In the genomic region with DNA sequence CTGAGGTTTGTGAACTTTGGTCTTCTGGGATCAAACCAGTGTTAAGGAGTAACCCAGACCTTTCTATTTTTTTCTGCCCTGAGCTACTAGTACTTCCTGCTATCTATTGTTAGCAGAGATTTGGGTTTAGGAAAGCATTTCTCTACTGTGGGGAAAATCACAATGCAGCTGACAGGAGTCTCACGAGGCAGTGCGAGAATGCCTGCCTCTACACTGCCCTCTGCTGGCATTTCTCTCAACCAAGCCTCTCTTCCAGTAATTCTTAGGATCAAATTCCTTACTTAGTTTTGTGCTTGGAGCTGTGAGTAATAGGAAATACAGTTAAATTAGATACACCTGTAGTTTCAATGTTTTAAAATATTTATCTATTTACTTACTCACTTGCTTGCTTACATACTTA, we compare ENCODE assay signal across 10 mouse cellular contexts.
DNase-seq lines count a peak whose midpoint lies in the region; ATAC-seq and TF ChIP-seq lines count a peak whose summit lies in the region.
"Had no signal": no experiment of that assay in that cellular context is flagged by ENCODE, and none has a peak within 500 bp of the region (broad histone marks: within the 10 kb centered on the region; RNA-seq: fewer than 3 reads in every experiment).

No protein-coding gene starts in this region.

- TF ChIP-seq POLR2A in brain, embryonic 14.5 days (IDR thresholded peaks at IDR 0.05; ENCODE audit: borderline replicate concordance, extremely low read depth, insufficient read depth, insufficient read length, poor library complexity, severe bottlenecking) = no peak

- H3K9ac ChIP-seq in forebrain, embryonic 11.5 days (ENCODE audit: low read length) = no peak overlapping the region
- no peak overlapping the region for H3K9ac ChIP-seq in hindbrain, embryonic 13.5 days
- H3K9ac ChIP-seq: embryonic facial prominence, embryonic 13.5 days; neural tube, embryonic 13.5 days had no signal

- no peaks in the 10 kb centered on the region for H3K4me1 ChIP-seq in forebrain, embryonic 11.5 days (replicated peaks; ENCODE audit: control insufficient read depth, insufficient read depth, low read length)
- no peaks in the 10 kb centered on the region for H3K4me1 ChIP-seq in hindbrain, embryonic 13.5 days (replicated peaks)
- H3K4me1 ChIP-seq in midbrain, embryonic 10.5 days = no peaks in the 10 kb centered on the region
- H3K4me1 ChIP-seq: embryonic facial prominence, embryonic 13.5 days; neural tube, embryonic 13.5 days had no signal

- peak; percentile 84 for TF ChIP-seq CTCF in brain, embryonic 14.5 days (IDR thresholded peaks at IDR 0.05; ENCODE audit: borderline replicate concordance, extremely low read depth, insufficient read depth, insufficient read length)

- no peak overlapping the region for H3K4me2 ChIP-seq in forebrain, embryonic 11.5 days (ENCODE audit: low read depth, low read length, severe bottlenecking)
- no peak overlapping the region for H3K4me2 ChIP-seq in hindbrain, embryonic 13.5 days
- H3K4me2 ChIP-seq: embryonic facial prominence, embryonic 13.5 days; neural tube, embryonic 13.5 days had no signal

- no peaks in the 10 kb centered on the region for H3K9me3 ChIP-seq in forebrain, embryonic 11.5 days (ENCODE audit: control insufficient read depth, low read length)
- no peaks in the 10 kb centered on the region for H3K9me3 ChIP-seq in hindbrain, embryonic 13.5 days
- H3K9me3 ChIP-seq in midbrain, embryonic 10.5 days (replicated peaks) = no peaks in the 10 kb centered on the region
- H3K9me3 ChIP-seq: embryonic facial prominence, embryonic 13.5 days; neural tube, embryonic 13.5 days had no signal

- no peak overlapping the region for H3K27ac ChIP-seq in forebrain, embryonic 11.5 days (ENCODE audit: low read depth, low read length)
- no peak overlapping the region for H3K27ac ChIP-seq in hindbrain, embryonic 13.5 days
- H3K27ac ChIP-seq in midbrain, embryonic 10.5 days (replicated peaks) = no peak overlapping the region
- H3K27ac ChIP-seq: embryonic facial prominence, embryonic 13.5 days; neural tube, embryonic 13.5 days had no signal

- 3% methylated on average over 2 of the region's 2 CpGs for WGBS in forebrain, embryonic 11.5 days
- 9% methylated on average over 2 of the region's 2 CpGs for WGBS in hindbrain, embryonic 13.5 days
- 5% methylated on average over 2 of the region's 2 CpGs for WGBS in midbrain, embryonic 10.5 days

- H3K27me3 ChIP-seq in forebrain, embryonic 11.5 days (ENCODE audit: control insufficient read depth, insufficient read depth, low read length) = no peaks in the 10 kb centered on the region
- no peaks in the 10 kb centered on the region for H3K27me3 ChIP-seq in hindbrain, embryonic 13.5 days
- no peaks in the 10 kb centered on the region for H3K27me3 ChIP-seq in midbrain, embryonic 10.5 days (ENCODE audit: low read depth, poor library complexity, severe bottlenecking)
- H3K27me3 ChIP-seq in splenic B cell, adult 2 months (ENCODE audit: control insufficient read depth, insufficient read depth, low read length, poor library complexity, severe bottlenecking) = no peaks in the 10 kb centered on the region
- H3K27me3 ChIP-seq: embryonic facial prominence, embryonic 13.5 days; neural tube, embryonic 13.5 days had no signal

- ATAC-seq in forebrain, embryonic 11.5 days (replicated peaks; ENCODE audit: low FRiP score) = no peak
- peak; percentile 49; the same call in 1 of the 2 replicates for ATAC-seq in hindbrain, embryonic 13.5 days (ENCODE audit: low FRiP score)

- no peaks in the 10 kb centered on the region for H3K36me3 ChIP-seq in forebrain, embryonic 11.5 days (ENCODE audit: control insufficient read depth, insufficient read depth, low read length)
- no peaks in the 10 kb centered on the region for H3K36me3 ChIP-seq in hindbrain, embryonic 13.5 days
- no peaks in the 10 kb centered on the region for H3K36me3 ChIP-seq in midbrain, embryonic 10.5 days
- no peaks in the 10 kb centered on the region for H3K36me3 ChIP-seq in splenic B cell, adult 2 months (ENCODE audit: control insufficient read depth, insufficient read depth, low read length, poor library complexity, severe bottlenecking)
- H3K36me3 ChIP-seq: embryonic facial prominence, embryonic 13.5 days; neural tube, embryonic 13.5 days had no signal

- peak; percentile 45 for DNase-seq in ovary, postnatal 14 days (ENCODE audit: low spot score)
- DNase-seq in ovary, adult 18-20 months (ENCODE audit: low spot score) = no peak
- peak; percentile 84 for DNase-seq in brain, embryonic 14.5 days (ENCODE audit: low read depth)
- peak; percentile 67 for DNase-seq in forebrain, embryonic 11.5 days (ENCODE audit: low spot score)
- DNase-seq in layer of hippocampus, postnatal 36 days = peak; percentile 53 to 65
- peak; percentile 46 for DNase-seq in midbrain, embryonic 10.5 days (ENCODE audit: low spot score)
- peak; percentile 69 for DNase-seq in splenic B cell, adult 2 months (ENCODE audit: low read depth, low spot score)

- no peak overlapping the region for H3K4me3 ChIP-seq in forebrain, embryonic 11.5 days (ENCODE audit: low read depth, low read length)
- no peak overlapping the region for H3K4me3 ChIP-seq in hindbrain, embryonic 13.5 days
- no peak overlapping the region for H3K4me3 ChIP-seq in midbrain, embryonic 10.5 days
- H3K4me3 ChIP-seq: embryonic facial prominence, embryonic 13.5 days; neural tube, embryonic 13.5 days had no signal
